10 mouse cellular contexts compared by ENCODE assay signal in genomic region chr2:35714742-35715167, GRCm38 (mm10).
DNase-seq lines count a peak whose midpoint lies in the region; ATAC-seq and TF ChIP-seq lines count a peak whose summit lies in the region.
"Had no signal": no experiment of that assay in that cellular context is flagged by ENCODE, and none has a peak within 500 bp of the region (broad histone marks: within the 10 kb centered on the region; RNA-seq: fewer than 3 reads in every experiment).

No protein-coding gene starts in this region.

- TF ChIP-seq POLR2A in cerebellum, adult 2 months (IDR thresholded peaks at IDR 0.05; ENCODE audit: borderline replicate concordance, insufficient read depth, low read length), result no peak

- peaks cover 95% of the 10 kb centered on the region for H3K36me3 ChIP-seq in heart, embryonic 14.5 days (ENCODE audit: control insufficient read depth, insufficient read depth, low read length)

- DNase-seq in cerebellum, adult 2 months, result peak; percentile 57 to 80
- no peak for DNase-seq in cerebellum, postnatal 4 days (ENCODE audit: low spot score in 2 of 2)
- peak in 1 of 2 experiments; percentile 41 for DNase-seq in left cerebral cortex, adult 2 months (ENCODE audit: extremely low spot score in 1 of 2, low spot score in 2 of 2)
- no peak for DNase-seq in left cerebral cortex, adult 18-20 months (ENCODE audit: low spot score in 2 of 2)
- peak; percentile 83 for DNase-seq in NIH3T3 (ENCODE audit: low read depth)
- no peak for DNase-seq in frontal cortex, postnatal 36 days (ENCODE audit: low spot score in 2 of 2)
- DNase-seq: gastrocnemius, postnatal 14 days had no signal

- intact Hi-C loops in left cerebral cortex, adult 2 months (cut with DNase I), result loop anchor here (2.0 to 5.0 kb wide), 4 partner anchors 18 to 157 kb away; partner anchors contain the start of gene Dab2ip

- peak; percentile 55 for ATAC-seq in heart, embryonic 14.5 days (ENCODE audit: insufficient number of reproducible peaks, insufficient read depth, low FRiP score, low read depth)
- no peak for ATAC-seq in granulocyte monocyte progenitor cell, adult 5-6 weeks (replicated peaks; ENCODE audit: poor library complexity, severe bottlenecking)

- peaks cover 69% of the 10 kb centered on the region for H3K4me1 ChIP-seq in cerebellum, adult 2 months (ENCODE audit: control insufficient read depth, insufficient read depth, low read length)
- H3K4me1 ChIP-seq in heart, embryonic 14.5 days (ENCODE audit: control insufficient read depth in 2 of 2, insufficient read depth in 2 of 2, low read length in 2 of 2), result peaks cover 22 to 30% of the 10 kb centered on the region in 2 experiments

- no peaks in the 10 kb centered on the region for H3K27me3 ChIP-seq in cerebellum, adult 2 months (ENCODE audit: control insufficient read depth, insufficient read depth, low read length)
- no peaks in the 10 kb centered on the region for H3K27me3 ChIP-seq in heart, embryonic 14.5 days (ENCODE audit: control insufficient read depth, insufficient read depth, low read length)
- H3K27me3 ChIP-seq: neural tube, embryonic 12.5 days had no signal

- TF ChIP-seq CTCF in cerebellum, adult 2 months (IDR thresholded peaks at IDR 0.05; ENCODE audit: borderline replicate concordance, insufficient read depth, low read depth, low read length), result no peak
- no peak for TF ChIP-seq CTCF in left cerebral cortex, adult 2 months (IDR thresholded peaks at IDR 0.05)

- no peaks in the 10 kb centered on the region for H3K9me3 ChIP-seq in heart, embryonic 14.5 days (ENCODE audit: control insufficient read depth, low read length)
- H3K9me3 ChIP-seq: neural tube, embryonic 12.5 days had no signal

- no peak overlapping the region for H3K4me3 ChIP-seq in cerebellum, adult 2 months (replicated peaks; ENCODE audit: insufficient read depth, low read depth, low read length)
- H3K4me3 ChIP-seq in left cerebral cortex, adult 2 months, result no peak overlapping the region
- no peak overlapping the region for H3K4me3 ChIP-seq in heart, embryonic 14.5 days (ENCODE audit: control insufficient read depth in 1 of 2, insufficient read depth in 1 of 2, low read depth in 1 of 2, low read length in 2 of 2)
- H3K4me3 ChIP-seq: neural tube, embryonic 12.5 days had no signal

- WGBS in cerebellum, adult 2 months, result 9% methylated on average over 8 of the region's 8 CpGs
- WGBS in heart, embryonic 14.5 days, result 2% methylated on average over 8 of the region's 8 CpGs

- H3K9ac ChIP-seq in heart, embryonic 14.5 days (ENCODE audit: low read length), result peak overlapping the region; percentile 17; the same call in 1 of the 2 replicates
- H3K9ac ChIP-seq: neural tube, embryonic 12.5 days had no signal

- peak overlapping the region; percentile 11 for H3K27ac ChIP-seq in cerebellum, adult 2 months (ENCODE audit: insufficient read depth, low read length)
- peak overlapping the region; percentile 85 for H3K27ac ChIP-seq in left cerebral cortex, adult 2 months
- peak overlapping the region; percentile 50 to 64 for H3K27ac ChIP-seq in heart, embryonic 14.5 days (replicated peaks in 1 of 2; ENCODE audit: control insufficient read depth in 1 of 2, insufficient read depth in 1 of 2, low read depth in 2 of 2, low read length in 2 of 2)
- H3K27ac ChIP-seq: neural tube, embryonic 12.5 days had no signal

- H3K4me2 ChIP-seq in heart, embryonic 14.5 days (ENCODE audit: low read length), result no peak overlapping the region
- H3K4me2 ChIP-seq: neural tube, embryonic 12.5 days had no signal

Comparison
In these comparisons a context has a peak if more than half of its experiments do, and no peak if none do; other contexts are left out.
1. DNase-seq: peak in cerebellum, adult 2 months (2 of 2) and NIH3T3 (single experiment); none in cerebellum, postnatal 4 days (0 of 2), left cerebral cortex, adult 18-20 months (0 of 2) and frontal cortex, postnatal 36 days (0 of 2).
2. H3K27ac ChIP-seq: peak in every context shown above with its lines; median percentile 85 in left cerebral cortex, adult 2 months; 57 in heart, embryonic 14.5 days; 11 in cerebellum, adult 2 months.